Mouse (Mus musculus) retina, adult 2 months (tissue): ENCODE measurements around the gene Daxx.
A peak's percentile ranks its signal among the peaks of the same experiment; 100 is the strongest.
"Not testable (repeated sequence)": the region's sequence is repeated elsewhere in the genome, so short reads cannot be mapped to it uniquely, and the experiment has no call there.

Experiments used
- DNase-seq: peaks from one replicate; pipeline ENCODE4 v3.0.0-alpha.2; 2012; ENCODE audit warnings: low read depth, low spot score

Gene Daxx

GRCm38 (mm10) chr17:33909077-33909868 is at the start of gene Daxx:
TSS of gene Daxx (plus strand) at chr17:33909414.
- DNase-seq, result peak; percentile 94

GRCm38 (mm10) chr17:33865330-33866030 is 43.7 kb upstream of the Daxx start:
- no peak for DNase-seq

DNA sequence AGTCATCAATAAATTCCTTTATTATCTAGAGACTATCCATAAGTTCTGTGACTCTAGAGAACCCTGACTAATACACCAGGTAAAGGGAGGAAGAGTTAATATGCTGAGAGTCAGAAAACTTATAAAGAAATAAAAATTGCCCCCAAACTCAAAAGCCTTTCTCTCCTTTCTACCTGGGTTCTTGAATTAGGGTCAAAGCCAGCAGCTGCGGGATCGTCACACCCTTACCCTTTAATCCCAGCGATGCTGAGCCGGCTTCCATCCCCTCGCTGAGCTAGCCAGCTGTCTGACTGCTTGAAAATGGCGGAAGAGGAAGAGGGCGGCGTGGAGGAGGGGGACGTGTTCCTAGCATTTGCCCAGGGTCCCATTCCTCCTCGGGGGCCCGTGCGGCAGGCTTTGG is 35.7 kb upstream of the Daxx start, which contains the start of gene Gm7029:
Gm7029 (plus strand) TSS at position 301 of the 400 bp plus-strand sequence.
- not testable (repeated sequence) for DNase-seq

DNA sequence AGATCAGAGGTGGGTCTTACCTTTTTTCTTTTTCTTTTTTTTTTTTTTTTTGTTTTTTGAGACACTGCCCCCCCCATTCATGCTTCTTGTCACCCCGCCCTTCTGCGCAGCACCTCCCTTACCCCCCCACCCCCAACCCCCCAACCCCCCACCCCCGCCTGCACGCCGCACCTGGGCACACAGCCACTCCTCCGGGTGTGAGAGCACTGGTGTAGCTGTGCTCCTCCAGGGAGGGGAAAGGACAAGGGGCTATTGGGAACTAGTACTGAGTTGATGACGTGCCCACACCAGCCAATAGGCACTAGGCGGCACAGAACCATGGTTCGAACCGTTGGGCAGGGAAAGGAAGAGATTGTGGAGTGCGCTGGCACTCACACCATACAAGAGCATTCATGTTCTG is 34.8 kb upstream of the Daxx start:
- DNase-seq, result no peak

DNA sequence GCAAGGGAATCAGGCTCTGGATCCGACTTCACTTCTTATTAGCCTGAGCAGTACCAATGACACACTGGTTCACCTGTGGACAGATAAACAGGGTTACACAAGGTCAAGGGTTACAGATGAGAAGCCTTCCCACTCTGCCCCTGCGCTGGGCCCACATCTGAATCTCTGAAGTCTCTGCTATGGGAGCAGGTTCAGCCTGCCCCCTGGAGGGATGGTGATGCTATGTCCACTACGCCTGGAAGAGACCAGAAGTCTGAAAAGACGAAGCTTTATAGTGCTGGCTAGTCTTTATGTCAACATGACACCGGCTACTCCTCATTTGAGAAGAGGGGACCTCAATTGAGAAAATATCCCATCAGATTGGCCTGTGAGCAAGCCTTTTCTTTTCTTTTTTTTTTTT is 33.4 kb upstream of the Daxx start:
- DNase-seq, result not testable (repeated sequence)

DNA sequence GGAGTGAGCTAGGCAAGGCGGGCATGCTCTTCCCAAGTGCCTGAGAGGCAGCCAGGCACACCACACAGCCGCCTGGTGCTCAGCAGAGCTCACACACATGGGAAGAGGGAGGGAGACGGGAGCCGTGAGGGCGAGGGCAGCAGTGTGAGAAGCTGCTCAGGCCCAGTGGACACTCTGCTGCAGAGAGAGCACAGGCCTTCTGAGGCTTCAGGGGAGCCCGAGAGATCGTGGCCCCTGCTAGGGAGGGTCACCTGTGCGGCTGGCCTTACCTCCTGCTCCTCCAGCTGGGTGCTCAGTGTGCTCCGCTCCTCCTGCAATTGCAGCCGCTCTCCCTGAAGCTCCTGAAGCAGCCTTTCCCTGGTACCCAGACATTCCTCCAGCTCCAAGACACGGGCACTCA is 24.9 kb upstream of the Daxx start:
- not testable (repeated sequence) for DNase-seq

- not testable (repeated sequence) for DNase-seq
Observed at GRCm38 (mm10) chr17:33887802-33888201, 21.4 kb upstream of the Daxx start.

DNA sequence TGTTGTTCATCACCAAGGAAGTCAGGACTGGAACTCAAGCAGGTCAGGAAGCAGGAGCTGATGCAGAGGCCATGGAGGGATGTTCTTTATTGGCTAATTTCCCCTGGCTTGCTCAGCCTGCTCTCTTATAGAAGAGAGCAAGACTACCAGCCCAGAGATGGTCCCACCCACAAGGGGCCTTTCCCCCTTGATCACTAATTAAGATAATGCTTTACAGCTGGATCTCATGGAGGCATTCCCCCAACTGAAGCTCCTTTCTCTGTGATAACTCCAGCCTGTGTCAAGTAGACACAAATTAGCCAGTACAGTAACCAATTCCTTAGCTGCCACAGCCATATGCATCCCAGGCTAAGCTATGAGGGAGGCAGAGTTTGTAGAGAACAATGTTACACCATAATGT is 21.0 kb upstream of the Daxx start:
- DNase-seq, result not testable (repeated sequence)

DNA sequence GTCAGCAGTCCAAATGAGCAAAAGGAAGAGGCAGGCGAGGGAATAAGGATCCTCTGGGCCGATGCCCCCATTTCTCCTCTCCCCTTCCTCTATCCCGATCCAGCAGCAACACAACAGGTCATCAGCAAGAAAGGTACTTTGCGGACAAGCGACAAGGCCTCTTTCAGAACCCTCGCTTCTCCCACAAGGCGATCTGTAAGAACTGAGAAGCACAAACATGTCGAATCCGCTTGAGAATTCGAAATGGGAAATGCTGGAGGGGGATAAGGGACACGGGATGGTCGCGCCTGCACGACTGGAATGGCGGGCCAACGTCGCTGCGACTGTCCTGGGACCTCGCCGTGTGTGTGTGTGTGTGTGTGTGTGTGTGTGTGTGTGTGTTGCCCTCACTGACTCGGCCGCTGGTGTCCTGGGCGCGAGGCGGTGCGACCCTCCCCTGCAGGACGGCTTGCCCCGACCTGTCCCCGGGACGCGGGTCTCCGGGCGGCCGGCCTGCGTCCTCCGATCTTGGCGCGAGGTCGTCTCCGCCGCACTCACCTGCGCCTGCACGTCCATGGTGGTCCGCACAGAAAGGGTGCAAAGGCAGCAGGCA is 19.2 kb upstream of the Daxx start:
- DNase-seq, result not testable (repeated sequence)

DNA sequence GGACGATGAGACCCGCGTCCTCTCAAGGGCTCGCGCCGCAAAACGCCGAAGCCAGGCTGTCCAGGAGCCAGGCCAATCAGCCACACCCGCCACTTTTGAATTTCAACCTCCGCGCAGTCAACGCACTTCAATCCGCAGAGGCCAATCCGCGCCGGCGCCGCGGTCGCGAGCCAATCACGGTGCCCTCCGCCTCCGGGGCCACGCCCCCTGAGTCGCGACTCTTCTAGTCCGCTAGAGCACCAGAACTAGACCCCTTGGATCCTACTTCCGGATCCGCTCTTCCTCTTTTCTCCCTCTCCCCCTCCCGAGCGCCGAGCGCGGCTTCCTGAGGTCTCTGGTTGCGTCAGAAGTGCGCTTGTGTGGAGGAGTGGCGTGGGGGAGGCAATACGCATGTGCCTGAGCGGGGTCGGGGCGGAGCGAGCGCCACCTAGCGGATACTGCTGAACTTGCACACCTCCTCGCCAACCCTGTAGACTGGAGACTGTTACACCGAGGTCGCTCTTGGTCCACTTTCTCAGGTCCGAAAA is 18.6 kb upstream of the Daxx start, which contains the start of gene Kifc1:
Kifc1 (minus strand) TSS at position 129 of the 527 bp plus-strand sequence.
- DNase-seq, result peak; percentile 99

- no peak for DNase-seq
Observed at GRCm38 (mm10) chr17:33891357-33891756, 17.9 kb upstream of the Daxx start.

DNA sequence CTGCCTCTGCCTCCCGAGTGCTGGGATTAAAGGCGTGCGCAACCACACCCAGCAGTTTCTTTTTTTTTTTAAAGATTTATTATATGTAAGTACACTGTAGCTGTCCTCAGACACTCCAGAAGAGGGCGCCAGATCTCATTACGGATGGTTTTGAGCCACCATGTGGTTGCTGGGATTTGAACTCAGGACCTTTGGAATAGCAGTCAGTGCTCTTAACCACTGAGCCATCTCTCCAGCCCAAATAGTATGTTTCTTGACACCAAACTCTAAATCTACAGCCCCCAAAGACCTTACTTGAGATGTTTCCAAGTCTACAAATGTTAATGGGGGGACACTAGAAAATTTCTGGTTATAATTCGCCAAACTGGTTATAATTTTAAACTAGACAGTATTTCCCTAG is 17.3 kb upstream of the Daxx start:
- not testable (repeated sequence) for DNase-seq

DNA sequence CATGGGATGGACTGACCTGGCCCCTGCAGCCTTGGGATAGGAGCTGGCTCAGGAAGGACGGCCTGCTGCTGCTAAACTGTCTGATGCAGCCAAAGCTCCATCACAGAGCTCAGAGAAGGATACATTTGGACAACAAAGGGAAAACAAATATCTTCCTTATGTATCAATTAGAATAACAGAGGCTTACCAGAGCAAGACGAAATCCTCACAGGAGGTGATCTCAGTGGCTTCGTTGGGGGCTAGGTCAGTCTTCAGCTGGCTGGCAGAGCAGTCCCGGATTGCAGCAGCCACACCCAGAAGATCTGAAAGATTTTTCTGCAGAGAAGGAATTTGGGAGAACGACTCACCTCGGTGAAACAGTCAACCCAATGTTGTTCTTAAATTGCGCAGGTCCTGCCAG is 16.8 kb upstream of the Daxx start:
- DNase-seq, result no peak

DNA sequence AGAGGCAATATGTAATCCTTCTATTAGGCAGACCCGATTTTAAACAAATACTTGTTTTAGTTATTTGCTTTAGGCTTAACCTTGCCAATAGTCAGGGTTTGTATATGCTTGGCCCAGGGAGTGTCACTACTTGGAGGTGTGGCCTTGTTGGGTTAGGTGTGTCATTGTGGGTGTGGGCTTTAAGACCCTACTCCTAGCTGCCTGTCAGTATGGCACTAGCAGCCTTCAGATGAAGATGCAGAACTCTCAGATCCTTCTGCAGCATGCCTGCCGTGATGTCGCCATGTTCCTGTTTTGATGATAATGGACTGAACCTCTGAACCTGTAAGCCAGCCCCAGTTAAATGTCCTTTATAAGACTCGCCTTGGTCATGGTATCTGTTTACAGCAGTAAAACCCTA is 16.2 kb upstream of the Daxx start:
- DNase-seq, result not testable (repeated sequence)

DNA sequence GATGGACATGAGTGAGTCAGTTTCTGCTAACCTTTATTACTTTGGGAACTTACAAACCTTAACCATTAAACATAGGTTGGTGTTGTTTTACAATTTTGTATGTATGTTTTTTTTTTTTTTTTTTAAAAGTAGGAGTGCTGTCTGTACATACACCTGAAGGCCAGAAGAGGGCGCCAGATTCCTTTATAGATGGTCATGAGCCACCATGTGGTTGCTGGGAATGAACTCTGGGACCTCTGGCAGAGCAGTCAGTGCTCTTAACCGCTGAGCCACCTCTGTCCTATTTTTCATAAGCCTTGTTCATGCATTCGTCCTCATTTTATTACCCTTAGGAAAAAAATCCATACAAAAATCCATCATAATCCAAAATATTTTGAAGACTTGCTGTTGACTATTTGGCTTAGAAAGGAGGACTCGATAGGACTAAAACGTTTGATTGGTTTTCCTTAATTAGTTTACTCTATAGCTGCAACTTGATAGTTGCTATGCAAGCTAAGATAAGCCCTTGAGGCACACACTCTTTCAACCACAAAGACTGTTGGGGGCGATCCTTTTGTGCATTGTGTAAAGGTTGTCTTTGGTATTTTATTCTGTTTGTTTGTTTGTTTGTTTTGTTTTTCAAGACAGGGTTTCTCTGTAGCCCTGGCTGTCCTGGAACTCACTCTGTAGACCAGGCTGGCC is 12.0 kb upstream of the Daxx start:
- no peak for DNase-seq

DNA sequence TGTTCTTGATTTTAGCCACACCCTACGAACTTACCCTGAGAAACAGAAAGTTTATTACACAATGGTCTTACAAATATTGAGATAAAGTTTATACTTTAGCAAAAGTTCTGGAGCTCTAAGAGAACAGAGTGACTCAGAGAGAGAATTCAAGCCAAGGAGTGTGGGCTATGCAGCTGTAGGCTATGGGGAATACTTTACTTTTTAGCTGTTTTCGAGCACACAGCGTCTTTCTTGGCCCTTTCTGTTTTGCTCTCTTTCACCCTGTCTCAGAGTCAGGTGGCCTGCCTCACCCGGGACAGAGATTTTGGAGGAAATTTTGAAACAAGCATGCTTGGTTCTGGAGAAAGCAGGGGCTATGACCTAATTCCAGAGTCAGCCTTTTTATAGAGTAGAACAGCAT is 11.0 kb upstream of the Daxx start:
- not testable (repeated sequence) for DNase-seq

DNA sequence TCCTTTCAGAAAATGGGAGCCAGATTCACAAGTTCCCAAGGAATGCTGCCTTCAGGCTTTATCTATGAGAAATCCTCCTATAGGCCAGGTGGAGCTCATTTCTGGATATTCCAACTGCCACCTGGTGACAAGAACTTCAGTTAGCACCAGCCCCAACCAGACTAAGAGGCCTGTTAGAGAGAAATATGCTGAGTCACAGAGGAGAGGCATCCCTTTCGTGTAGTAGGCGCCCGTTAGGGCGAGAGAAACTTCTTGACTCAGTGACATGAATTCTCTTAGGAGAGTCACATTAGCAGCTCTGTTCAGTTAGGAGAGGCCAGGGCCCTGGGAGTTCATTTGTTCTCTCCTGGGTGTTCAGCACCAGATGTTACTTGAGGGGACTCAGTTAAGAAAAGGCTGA is 9.6 kb upstream of the Daxx start:
- DNase-seq, result no peak

- no peak for DNase-seq
Observed at GRCm38 (mm10) chr17:33900281-33900988, 8.8 kb upstream of the Daxx start.

DNA sequence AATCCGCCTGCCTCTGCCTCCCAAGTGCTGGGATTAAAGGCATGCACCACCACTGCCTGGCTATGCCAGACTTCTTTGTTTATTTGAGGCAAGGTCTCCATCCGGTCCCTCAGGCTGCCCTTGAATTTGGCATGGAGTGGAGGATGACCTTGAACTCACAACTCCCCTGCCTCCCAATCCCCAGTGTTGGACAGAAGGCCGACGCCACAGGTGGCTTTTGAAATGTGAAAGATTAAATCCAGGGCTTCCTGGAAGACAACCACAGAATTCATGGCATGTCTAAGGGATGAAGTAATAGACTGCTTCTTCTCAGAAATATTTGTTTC is 8.3 kb upstream of the Daxx start:
- no peak for DNase-seq

- DNase-seq, result no peak
Observed at GRCm38 (mm10) chr17:33901653-33902052, 7.6 kb upstream of the Daxx start.

- no peak for DNase-seq
Observed at GRCm38 (mm10) chr17:33902079-33902478, 7.1 kb upstream of the Daxx start.
